Mouse (Mus musculus): ENCODE data around the gene Pla2g4e.

Gene Pla2g4e

GRCm38 (mm10) chr2:120235947-120236640 is 9.0 kb downstream of the Pla2g4e start:
- DNase-seq (ENCODE audit: low spot score in 2 of 2), result no peak

GRCm38 (mm10) chr2:120235381-120235780 is 9.8 kb downstream of the Pla2g4e start:
- DNase-seq (ENCODE audit: low spot score in 2 of 2), result no peak

GRCm38 (mm10) chr2:120231642-120232041 is 13.5 kb downstream of the Pla2g4e start:
- no peak for DNase-seq (ENCODE audit: low spot score in 2 of 2)

DNA sequence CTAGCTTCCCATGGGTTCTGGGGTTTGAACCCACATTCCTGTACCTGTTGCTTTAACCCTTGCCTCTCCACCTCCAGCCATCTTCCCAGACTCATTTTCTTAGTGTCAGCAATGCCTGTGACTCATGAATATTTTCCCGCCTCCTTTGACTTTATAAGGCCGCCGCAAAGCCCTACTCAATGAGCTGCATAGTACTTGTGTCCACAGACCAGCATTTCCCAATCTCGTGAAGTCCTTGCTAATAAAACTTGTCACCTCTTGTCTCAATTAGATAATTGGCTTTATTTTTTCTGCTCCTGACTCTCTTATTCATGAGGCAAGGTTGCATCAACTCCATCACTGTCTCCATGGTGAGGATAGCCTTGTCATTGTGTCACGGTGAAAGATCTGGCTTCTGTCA is 30.5 kb downstream of the Pla2g4e start:
- DNase-seq (ENCODE audit: low spot score in 2 of 2), result no peak

GRCm38 (mm10) chr2:120211448-120211847 is 33.7 kb downstream of the Pla2g4e start:
- no peak for DNase-seq (ENCODE audit: low spot score in 2 of 2)

DNA sequence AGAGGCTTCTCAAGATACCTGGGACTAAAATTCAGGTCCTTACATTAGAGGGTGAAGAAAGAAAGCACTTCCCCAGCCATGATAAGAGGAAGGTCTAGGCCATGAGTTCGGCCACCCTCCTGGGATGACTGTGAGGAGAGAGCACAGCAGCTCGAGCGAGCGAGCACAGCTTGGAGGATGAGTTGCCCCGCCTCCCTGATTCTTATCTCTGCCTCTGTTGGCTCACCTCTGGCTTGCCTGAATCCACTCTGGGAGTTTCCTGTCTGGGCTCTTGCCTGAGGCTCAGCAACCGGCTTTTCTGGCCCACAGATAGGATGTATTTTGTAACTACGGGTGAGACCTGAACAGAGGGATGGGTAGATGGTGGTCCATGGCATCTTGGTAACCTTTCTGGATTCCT is 37.2 kb downstream of the Pla2g4e start:
- no peak for DNase-seq (ENCODE audit: low spot score in 2 of 2)

DNA sequence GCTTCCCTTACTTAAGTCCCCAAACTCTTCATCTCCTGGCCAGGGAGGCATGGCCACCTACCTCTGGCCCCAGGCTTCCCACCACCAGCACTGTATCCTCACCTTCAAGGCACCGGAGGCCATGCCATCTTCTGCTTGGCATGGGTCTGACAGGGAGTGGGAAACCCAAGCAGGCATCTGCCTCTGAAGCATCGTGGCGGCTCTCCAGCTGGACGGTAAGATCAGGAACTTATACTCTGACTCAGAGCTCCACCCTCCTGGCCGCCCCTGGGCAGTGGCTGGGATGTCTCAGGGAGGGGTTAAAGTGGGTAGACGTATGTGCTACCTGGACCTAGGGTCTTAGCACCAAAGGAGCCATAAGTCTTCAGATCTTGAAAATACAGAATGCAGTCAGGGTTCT is 38.1 kb downstream of the Pla2g4e start:
- DNase-seq (ENCODE audit: low spot score in 2 of 2), result no peak

DNA sequence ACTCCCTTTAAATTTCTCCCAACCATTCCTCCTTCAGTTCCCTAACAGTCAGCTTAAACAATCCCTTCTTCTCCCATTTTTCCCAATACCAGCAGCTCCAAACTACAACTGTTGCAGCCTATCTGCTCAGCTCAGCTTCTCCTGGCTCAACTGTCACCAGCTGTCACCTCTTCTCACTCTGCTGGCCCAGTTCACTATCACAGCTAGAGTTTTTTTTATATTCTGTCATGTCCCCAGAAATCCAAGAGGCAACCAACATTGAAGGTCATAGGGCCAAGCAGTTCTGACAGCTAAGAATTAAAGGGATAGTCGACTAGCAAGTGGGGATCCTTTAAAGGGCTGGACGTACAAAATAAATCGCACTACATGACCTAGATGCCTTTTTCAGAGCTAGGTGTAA is 41.4 kb downstream of the Pla2g4e start:
- DNase-seq (ENCODE audit: low spot score in 2 of 2), result no peak

GRCm38 (mm10) chr2:120200077-120200476 is 45.1 kb downstream of the Pla2g4e start:
- DNase-seq (ENCODE audit: low spot score in 2 of 2), result no peak

DNA sequence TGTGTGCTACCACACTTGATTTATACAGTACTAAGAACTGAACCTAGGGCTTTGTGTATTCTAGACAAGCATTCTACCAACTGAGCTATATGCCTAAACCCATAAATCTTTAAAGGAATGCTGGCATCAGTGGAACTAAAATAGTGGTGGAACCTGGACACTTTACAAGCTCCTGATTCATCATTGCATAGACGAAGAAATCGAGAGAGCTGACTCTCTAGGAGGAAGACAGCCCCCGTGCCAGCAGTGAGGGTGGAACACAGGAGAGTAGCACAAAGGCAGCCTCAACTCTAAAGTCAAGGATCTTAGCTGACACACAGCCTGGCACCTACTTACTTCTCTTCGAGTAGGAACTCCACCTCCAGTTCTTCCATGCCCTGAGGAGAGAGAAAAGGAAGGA is 57.0 kb downstream of the Pla2g4e start:
- no peak for DNase-seq (ENCODE audit: low spot score in 2 of 2)

GRCm38 (mm10) chr2:120187583-120187982 is 57.6 kb downstream of the Pla2g4e start:
- DNase-seq (ENCODE audit: low spot score in 2 of 2), result no peak

DNA sequence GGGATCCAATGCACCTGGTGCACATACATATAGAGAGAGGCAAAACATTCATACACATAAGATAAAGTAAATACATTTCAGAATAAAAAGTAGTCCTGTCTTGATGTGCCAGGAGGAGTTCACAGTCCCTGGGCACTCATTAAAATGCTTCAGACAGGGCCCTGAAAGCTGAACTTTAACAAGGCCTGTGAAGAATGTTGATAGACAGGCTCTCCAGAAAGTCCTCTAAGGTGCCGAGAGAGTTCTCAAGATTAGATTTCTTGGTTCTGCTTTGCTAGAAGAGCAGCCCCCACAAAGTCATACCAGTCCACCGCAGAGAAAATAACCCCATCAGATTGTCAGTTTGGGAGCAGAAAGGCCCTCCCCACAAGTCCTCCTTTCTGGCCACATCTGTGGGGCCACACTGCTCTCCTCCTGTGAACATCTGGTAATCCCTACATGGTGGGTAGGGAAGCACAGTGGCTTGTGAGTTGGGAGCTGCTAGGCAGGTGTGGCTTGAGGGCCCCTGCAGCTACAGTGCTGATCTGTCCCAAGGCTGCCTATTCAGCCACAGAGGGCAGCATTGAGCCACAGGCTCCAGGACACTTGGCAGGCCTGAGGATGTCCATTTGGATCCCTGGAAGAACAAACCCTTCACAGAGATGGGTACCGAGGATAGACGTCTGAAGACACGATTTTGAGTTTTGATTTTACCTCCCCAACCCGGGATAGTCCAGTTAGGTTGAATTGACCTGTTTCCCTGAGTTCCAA is 59.4 kb downstream of the Pla2g4e start:
- DNase-seq (ENCODE audit: low spot score in 2 of 2), result no peak

GRCm38 (mm10) chr2:120178936-120179335 is 66.2 kb downstream of the Pla2g4e start:
- no peak for DNase-seq (ENCODE audit: low spot score in 2 of 2)

- peak; percentile 45 to 70 for DNase-seq (ENCODE audit: low spot score in 2 of 2)
Measured at GRCm38 (mm10) chr2:120173718-120174117, 71.4 kb downstream of the Pla2g4e start.

DNA sequence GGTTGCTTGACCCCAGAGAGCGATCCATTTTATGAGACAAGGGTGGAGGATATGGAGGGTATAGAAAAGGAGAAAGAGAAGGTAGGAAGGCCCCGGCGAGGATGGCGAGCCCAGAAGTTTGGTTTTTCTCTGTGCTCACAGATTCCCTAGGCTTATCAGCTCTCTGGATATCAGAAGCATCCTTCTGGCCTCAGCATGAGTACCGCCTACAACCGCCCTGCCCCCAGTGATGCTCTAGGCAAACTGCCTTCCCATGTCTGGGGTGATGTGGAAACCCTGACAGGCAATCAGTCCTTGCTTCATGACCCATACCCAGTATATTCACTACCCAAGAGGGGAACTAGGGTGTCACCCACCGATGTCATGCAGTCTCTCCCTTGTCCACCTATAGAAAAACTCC is 73.8 kb downstream of the Pla2g4e start:
- no peak for DNase-seq (ENCODE audit: low spot score in 2 of 2)

- DNase-seq (ENCODE audit: low spot score in 2 of 2), result peak; percentile 32 to 67
Measured at GRCm38 (mm10) chr2:120170726-120171125, 74.4 kb downstream of the Pla2g4e start.

- DNase-seq (ENCODE audit: low spot score in 2 of 2), result no peak
Measured at GRCm38 (mm10) chr2:120169382-120169781, 75.8 kb downstream of the Pla2g4e start.

DNA sequence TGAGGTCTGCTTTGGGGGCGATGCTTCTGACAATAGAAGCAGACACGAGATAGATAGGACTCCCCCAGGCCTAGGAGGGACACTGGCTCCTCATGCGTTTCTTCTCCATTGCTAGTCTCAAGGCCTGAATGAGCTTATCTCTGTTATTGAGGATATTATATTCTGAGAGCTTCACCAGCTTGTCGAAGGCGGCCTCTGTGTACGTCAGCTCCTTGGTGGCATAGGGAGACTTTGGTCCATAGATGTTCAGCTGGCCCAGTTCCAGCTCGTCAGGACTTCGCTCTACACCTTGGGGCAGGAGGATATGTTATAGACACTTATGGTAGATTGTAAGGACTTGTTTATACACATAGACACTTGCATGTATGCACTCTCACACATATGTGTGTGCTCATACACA is 77.4 kb downstream of the Pla2g4e start:
- no peak for DNase-seq (ENCODE audit: low spot score in 2 of 2)

- DNase-seq (ENCODE audit: low spot score in 2 of 2), result no peak
Measured at GRCm38 (mm10) chr2:120165474-120165873, 79.7 kb downstream of the Pla2g4e start.

DNA sequence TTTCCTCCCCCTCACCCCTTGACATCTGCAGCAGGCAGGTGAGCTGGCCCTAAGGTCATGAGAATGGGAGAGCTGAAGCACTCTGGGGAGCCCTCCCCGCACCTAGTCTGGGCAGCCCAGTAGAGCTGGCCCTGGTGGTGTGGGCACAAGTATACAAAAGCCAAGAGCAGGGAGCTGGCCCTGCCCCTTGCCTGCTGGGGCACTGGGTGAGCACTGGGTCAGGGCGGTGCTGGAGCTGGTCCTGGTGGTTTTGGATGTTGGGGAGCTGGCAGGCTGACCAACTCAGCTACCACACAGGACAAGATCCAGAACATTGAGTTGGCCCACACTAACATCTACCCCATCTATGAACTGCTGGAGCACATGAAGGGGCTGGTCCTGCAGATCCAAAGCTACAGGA is 85.7 kb downstream of the Pla2g4e start:
- no peak for DNase-seq (ENCODE audit: low spot score in 2 of 2)

DNA sequence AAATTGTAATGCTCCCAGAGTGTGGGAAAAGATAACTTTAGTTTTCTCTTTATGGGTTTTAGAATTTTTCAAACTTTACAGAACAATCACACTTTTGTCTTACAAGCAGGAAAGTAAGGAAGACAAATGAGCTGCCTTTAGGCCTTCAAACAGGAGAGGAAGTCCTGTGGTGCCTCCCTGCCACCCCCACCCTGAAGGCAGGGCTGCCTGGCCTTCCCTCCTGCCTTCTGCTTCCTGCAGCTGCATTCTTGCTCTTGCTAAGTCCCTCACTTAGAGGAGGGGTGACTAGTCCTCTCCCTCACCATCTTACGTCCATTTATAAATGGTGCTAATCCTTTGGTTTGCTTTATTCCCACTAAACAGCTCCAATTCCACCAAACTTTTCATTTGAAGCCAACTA is 86.3 kb downstream of the Pla2g4e start:
- DNase-seq (ENCODE audit: low spot score in 2 of 2), result no peak

- peak in 1 of 2 experiments; percentile 28 for DNase-seq (ENCODE audit: low spot score in 2 of 2)
Measured at GRCm38 (mm10) chr2:120158016-120158415, 87.1 kb downstream of the Pla2g4e start.

DNA sequence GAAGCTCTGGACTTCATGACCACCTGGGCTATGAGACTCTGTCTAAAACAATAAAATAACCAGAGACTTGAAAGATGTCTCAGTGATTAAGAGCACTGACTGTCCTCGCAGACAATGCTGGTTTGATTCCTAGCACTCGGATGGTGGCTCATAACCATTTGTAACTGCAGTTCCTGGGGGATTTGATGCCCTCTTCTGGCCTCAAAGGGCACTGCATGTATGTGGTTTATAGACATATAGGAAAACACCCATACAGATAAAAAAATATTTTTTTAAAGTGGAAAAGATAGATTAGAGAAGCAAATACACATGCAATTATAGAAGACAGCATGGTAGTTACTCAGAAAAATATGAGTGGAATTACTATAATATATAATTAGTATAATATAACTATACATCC is 87.5 kb downstream of the Pla2g4e start:
- DNase-seq (ENCODE audit: low spot score in 2 of 2), result peak in 1 of 2 experiments; percentile 36

Data from spleen, postnatal 10 days (tissue).